Mouse (Mus musculus) layer of hippocampus, postnatal 25 days (tissue): ENCODE results near the gene Olfr148. TPM values are rescaled to one million over a fixed set of nuclear protein-coding genes. Genes with fewer than 3 reads are reported as not detected.

ENCODE experiments used
- DNase-seq, 2 experiments: peaks; one replicate each; pipeline ENCODE4 v3.0.0; 2022; ENCODE audit warnings: mixed read lengths in 2 of 2, low spot score in 1 of 2; ENCODE audit errors: extremely low spot score in 1 of 2
- total RNA-seq, 2 experiments: library from RNA; stranded (reverse); gene quantifications; 2 replicates each; pipeline ENCODE4 v1.2.3; 2021

The Olfr148 gene
- total RNA-seq: not detected

DNA sequence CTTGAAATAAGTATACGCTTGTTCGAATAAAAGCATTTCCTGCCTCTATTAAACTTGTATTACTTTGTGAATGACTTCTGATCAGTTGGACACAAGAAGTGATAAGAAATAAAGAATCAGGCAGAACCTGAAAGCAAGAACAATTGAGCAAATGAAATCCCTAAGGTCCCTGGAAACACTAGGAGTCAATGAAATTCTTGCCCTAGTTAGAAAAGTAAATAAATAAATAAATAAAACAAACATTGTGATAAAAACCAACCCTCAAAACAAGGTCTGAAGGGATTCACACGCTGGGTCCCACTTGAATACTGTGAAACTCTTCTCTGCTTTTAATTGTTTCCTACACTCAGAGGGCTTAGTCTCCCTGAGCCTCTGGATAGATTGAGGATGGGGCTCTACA, at the start of gene Olfr148:
Gene Olfr148 (plus strand): TSS at position 301 of the 400 bp plus-strand sequence.
- no peak for DNase-seq

DNA sequence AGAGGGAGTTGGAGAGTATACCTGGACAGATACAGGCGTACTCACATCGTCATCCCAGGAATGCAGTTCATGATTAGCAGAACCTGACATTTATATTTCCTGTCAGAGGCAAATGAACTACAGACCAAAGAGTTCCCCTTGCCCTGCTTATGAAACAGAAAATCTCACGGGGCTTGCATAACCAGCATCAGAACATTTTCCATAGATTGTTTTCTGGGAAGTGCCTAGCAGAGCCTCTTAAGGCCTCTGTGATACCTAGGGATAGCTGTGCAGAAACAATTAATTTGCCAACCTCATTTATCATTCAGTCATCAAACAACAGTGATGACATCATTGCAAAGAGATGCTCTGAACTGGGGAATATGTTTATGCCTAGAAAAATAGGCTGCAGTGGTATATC, 35.0 kb upstream of the Olfr148 start, which contains the start of gene Olfr959:
Gene Olfr959 (minus strand): TSS at position 101 of the 400 bp plus-strand sequence.
- DNase-seq: no peak

DNA sequence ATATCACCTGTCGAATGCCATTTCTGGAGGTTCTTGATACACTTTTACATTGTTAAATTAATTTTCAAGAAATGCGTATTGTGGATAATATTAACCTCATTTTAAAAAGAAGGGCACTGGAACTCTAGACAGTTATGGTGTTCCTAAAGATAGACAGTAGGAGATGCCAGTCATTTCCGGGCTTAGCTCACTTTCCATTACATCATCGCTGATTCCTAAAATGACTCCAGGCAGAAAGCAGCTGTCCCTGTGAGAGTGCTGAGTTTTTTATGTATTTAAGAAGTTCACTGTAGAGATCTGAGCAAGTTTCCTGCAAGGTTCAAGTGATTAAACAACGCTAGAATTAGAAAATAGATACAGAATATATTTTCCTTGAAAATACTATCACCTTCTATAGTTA, 33.4 kb upstream of the Olfr148 start:
- DNase-seq: no peak

DNA sequence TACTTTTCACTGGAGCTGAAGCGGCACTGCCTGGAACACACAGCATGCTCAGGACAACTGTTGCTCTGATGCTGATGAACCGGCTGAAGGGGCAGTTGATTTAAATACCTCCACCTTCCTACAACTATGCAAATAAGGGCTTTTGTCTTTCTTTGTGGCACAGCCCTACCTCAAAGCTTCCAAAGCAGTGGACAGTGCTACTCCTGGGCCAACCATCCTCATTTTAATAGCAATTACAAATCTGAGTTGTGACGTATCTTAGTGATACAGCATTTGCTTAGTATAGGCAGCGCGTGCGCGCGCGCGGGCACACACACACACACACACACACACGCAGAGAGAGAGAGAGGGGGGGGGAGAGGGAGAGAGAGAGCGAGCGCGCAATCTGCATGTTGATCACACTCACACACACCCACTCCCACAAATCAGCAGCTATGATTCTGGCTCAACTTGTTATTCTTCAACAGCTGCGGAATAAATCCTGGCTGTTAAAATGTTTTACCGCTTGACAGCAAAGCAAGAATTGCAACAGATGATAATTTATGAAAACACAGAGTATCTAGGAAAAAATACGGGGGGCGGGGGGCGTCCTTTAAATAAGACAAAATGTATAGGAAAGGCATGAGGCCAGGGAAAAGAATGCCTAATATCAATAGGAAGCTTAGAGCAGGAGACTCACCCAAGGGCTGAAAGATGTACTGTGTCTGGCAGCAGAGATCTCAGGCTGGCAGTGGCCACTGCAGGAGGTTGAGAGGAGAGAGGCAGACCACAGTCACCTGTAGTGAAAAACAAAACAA, 7.7 kb upstream of the Olfr148 start:
- DNase-seq: peak; percentile 15 to 20

DNA sequence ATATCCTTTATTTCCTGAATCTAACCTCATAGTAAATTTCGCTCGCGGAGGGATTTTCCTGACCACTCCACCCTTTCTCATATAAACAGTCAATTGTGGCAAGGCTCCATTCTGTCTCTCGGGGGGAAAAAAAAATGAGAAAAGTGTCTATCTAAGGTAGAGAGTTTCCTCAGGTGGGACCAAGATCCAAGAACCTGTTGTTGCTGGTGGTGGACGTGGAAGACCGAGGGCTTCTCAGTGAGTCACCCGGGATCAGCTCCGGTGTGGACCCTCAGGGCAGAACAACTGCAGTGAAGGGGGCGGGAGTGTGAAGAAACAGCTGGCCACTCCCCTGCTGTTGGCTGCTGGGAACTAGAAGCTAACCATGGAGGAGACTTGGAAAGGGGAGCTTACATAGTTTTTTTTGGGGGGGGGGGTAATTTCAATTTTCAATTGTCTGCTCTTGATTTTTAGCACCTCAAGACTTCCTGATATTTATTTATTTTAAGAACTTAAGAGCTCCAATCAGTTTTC, 7.1 kb upstream of the Olfr148 start:
- DNase-seq: no peak

DNA sequence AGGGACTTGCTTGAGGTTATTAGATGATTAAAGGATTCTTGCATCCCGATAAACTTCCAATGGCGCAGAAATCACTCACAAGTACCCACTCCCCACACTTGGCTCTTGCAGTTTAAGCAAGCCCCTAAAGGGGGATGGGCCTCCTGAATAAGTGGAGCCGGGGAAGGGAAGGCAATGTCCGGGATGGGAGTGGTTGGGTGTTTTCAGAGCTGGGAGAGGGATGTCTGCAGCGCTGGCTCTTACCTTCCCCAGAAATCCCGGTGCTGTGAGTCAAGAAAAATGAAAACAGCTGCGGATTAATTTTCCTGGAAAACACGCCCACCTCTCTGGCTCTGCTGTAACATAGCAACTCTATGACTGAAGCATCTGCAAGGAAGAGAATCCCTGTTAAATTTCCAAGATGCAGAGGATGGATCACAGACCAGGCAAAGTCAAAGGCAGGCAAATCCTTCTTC, 6.4 kb upstream of the Olfr148 start, which contains the start of gene AW551984:
Gene AW551984 (minus strand): TSS at position 405 of the 455 bp plus-strand sequence.
- peak in 1 of 2 experiments; percentile 8 for DNase-seq

DNA sequence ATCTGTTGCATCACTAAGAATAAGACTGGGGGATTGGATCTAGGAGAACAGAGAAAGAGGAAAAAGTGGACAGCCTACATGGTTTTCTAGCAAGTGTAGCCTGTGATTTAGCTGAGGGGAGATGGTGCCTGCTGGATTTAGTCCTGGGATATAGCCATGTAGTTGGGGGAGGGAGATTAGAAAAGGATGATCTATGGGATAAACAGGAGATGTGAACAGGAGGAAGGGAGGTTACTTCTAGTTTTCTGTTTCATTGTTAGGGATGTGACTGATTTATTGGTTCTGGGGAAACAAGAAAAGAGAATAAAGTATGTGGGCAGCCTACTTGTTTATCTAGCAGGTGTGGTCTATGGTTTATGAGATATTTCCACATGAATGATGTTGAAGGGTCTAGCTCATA, 2.0 kb upstream of the Olfr148 start:
- no peak for DNase-seq

DNA sequence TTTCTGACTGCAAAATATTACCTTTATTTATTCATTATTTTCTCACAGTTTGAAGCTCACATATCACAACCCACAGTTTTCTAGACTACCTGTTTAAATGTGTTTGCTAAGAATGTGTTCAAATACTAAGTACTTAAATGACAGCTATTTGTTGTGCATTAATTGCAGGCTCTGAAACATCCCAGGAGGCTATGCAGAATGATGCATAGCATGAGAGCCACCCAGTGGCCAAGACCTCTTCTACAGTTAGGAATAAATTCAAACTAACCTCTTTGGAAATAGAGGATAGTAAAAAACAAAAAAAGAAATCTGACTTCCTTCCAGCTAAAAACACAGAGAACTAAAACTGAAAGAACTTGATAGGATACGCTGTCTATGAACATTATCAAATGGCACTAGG, 1.5 kb downstream of the Olfr148 start:
- DNase-seq: peak in 1 of 2 experiments; percentile 37

DNA sequence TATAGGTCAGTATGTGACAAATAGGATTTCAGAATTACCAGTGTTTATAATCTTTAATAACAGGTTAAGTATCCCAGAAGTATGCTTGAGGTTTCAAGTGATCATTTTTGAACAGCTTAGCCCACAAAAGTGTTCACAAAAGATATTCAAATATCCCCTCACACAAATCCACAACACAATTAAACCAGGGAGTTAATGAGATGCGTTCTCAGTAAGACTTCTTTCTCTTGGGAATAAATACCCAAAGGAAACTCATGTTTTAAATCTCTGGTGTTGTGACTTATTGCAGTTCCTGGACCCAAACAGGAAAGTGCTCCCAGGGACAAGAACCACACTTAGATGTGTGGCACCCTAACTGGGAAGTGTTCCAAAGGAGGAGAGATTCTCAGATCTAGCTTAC, 10.6 kb downstream of the Olfr148 start, which contains the start of gene Olfr960:
Gene Olfr960 (plus strand): TSS at position 301 of the 400 bp plus-strand sequence.
- no peak for DNase-seq

DNA sequence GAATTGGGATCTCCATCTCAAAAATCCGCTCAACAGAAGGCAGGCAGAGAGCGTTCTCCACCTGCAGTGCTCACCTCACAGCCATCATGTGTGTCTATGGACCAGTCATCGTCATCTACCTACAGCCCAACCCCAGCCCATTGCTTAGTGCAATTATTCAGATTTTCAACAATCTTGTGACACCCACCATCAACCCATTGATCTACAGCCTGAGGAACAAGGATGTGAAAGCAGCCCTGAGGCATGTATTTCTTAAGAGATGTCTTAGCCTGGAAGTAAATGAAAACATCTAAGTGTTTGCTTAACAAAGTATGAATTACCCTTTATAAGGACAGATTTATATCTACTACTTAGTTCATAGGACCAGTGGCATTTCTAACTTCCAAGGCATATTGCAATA, 13.3 kb downstream of the Olfr148 start:
- no peak for DNase-seq

DNA sequence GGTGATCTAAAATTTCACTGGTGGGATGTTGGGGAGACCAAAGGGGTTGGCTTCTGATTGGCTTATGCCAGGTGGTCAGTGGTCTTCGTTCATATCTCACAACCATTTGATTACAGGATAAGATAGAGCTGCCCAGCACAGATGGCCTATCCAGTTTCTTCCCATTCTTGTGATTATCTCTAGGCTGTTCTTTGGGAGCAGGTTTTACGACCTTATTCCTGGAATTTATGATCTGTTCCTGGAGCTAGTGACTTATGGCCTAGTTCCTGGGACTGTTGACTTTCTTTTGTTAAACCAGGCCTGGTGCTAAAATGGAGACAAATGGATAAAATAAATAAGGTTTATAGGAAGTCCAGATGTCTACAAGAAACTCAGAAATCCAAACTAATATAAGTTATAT, 14.3 kb downstream of the Olfr148 start:
- no peak for DNase-seq

DNA sequence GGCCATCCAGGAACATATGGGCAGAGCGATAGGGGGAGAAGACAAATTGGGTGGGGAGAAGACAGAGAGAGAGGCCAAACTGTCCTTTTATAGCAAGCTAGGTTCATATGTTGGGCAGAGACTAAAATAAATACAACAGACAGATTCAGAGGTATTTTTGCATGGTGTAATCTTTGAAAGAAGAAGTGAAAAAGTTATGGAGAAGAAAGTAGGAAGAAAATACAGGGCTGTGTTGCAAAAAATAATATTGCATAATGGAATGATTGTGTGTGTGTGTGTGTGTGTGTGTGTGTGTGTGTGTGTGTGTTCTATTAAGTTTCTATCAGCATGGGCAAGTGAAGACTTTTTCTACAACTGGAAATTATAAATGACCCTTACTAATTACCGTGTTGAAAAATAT, 18.6 kb downstream of the Olfr148 start:
- no peak for DNase-seq

DNA sequence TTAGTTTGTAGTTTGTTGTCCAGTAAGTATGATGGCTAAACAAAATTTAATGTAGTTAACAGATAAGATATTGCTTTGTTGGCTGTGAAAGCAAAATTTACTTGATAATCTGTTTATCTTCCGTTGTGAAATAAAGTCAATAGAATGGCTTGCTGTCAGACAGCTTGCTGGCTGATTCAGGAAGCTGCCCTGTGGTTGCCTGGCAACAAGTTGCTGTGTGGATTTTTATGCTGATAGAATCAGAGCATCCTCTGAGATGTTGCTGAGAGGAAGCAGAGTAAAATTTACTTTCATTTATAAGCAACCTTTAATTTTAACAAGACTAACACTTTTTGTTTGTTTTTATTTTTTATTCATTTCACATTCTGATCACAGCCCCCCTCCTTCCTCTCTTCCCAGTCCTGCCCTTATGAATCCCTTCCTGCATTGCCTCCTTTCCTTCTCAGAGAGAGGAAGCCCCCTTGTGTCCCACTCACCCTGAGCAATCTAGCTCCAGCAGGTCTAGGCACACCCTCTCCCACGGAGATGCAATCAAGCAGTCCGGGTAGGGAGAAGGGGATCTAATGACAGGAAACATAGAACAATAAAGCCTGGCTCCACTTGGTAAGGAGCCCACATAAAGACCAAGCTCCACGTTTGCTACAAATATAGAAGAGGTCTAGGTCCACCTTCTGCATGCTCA, 23.6 kb downstream of the Olfr148 start:
- DNase-seq: peak in 1 of 2 experiments; percentile 13

DNA sequence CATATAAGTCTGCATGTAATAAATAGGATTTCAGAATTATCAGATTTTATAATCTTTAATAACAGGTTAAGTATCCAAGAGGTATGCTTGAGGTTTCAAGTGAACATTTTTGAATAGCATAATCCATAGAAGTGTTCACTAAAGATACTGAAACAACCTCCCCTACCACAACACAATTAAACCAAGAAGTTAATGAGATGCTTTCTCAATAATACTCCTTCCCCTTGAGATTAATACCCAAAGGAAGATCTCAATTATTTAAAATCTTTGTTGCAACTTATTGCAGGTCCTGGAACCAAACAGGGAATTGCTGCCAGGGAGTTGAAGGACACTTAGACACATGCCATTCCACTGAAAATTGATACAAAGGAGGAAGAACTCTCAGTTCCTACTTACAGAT, 34.3 kb downstream of the Olfr148 start, which contains the start of gene Olfr961:
Gene Olfr961 (plus strand): TSS at position 301 of the 400 bp plus-strand sequence.
- no peak for DNase-seq

DNA sequence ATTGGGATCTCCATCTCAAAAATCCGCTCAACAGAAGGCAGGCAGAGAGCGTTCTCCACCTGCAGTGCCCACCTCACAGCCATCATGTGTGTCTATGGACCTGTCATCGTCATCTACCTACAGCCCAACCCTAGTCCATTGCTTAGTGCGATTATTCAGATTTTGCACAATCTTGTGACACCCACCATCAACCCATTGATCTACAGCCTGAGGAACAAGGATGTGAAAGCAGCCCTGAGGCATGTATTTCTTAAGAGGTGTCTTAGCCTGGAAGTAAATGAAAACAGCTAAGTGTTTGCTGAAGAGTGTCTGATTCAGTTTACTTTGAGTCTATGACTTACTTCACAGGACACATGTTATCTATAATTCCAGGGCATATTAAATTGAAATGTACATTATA, 36.9 kb downstream of the Olfr148 start:
- DNase-seq: no peak

DNA sequence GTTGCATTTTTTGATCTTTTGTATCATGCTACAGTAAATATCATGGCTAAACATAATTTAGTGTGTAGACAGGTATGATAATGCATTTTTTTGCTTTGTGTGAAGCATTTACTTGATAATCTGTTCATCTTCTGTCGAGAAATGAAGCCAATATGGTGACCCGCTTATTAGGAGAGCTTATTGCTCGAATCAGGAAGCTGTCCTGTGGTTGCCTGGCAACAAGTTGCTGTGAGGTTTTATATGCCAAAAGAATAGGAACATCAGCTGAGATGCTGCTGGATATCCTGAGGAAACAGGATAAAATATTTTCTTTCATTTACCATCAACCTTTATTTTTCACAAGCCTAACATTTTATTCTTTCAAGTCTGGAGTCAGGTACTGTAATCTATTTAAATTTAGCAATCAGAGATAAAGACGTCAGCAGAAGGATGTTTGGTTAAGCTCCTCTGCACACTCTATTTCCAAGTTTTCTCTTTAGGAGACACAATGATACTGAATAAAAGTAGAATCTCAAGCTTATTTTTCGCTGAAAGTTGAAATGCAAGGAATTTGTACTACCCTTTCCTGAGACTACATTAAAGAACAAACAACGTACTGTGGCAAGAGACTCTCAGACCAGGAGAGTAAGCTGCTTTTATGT, 44.4 kb downstream of the Olfr148 start:
- DNase-seq: no peak

Other genes with a start within 250 kb of the Olfr148 start
- gene Olfr951, start 223.2 kb upstream of the Olfr148 start, total RNA-seq: not detected
- not detected for gene Olfr952, start 183.5 kb upstream of the Olfr148 start, total RNA-seq
- not detected for gene Olfr954, start 154.0 kb upstream of the Olfr148 start, total RNA-seq
- not detected for gene Olfr955, start 138.7 kb upstream of the Olfr148 start, total RNA-seq
- gene Olfr44, start 116.7 kb upstream of the Olfr148 start, total RNA-seq: not detected
- gene Olfr957, start 94.8 kb upstream of the Olfr148 start, total RNA-seq: not detected
- not detected for gene Olfr958, start 56.6 kb upstream of the Olfr148 start, total RNA-seq
- not detected for gene Olfr959, start 35.1 kb upstream of the Olfr148 start, total RNA-seq
- gene AW551984, start 6.3 kb upstream of the Olfr148 start, total RNA-seq: 1 to 10 TPM; 3.6 to 6.4 TPM
- not detected for gene Olfr960, start 10.7 kb downstream of the Olfr148 start, total RNA-seq
- not detected for gene Olfr961, start 34.4 kb downstream of the Olfr148 start, total RNA-seq
- gene Olfr963, start 56.5 kb downstream of the Olfr148 start, total RNA-seq: not detected
- not detected for gene Olfr149, start 96.5 kb downstream of the Olfr148 start, total RNA-seq
- gene Olfr965, start 100.7 kb downstream of the Olfr148 start, total RNA-seq: not detected
- gene Olfr150, start 120.3 kb downstream of the Olfr148 start, total RNA-seq: not detected
- not detected for gene Olfr967, start 135.6 kb downstream of the Olfr148 start, total RNA-seq
- not detected for gene Olfr968, start 172.6 kb downstream of the Olfr148 start, total RNA-seq
- not detected for gene Olfr969, start 180.3 kb downstream of the Olfr148 start, total RNA-seq
- gene Olfr970, start 198.2 kb downstream of the Olfr148 start, total RNA-seq: not detected
- gene Olfr971, start 226.2 kb downstream of the Olfr148 start, total RNA-seq: not detected